Mouse (Mus musculus) embryonic facial prominence, embryonic 15.5 days (tissue): ENCODE data around the gene Gm21972. TPM values are rescaled to one million over a fixed set of nuclear protein-coding genes. Genes with fewer than 3 reads are reported as not detected.

Experiments used
- ATAC-seq: fragments of 200-750 bp; cut with Nextera tagmentation; 2 replicates; pipeline ENCODE4 v1.8.0; 2017; ENCODE audit warnings: low read depth, moderate TSS enrichment; ENCODE audit not compliant: insufficient number of reproducible peaks, low FRiP score, low TSS enrichment
- H3K27ac ChIP-seq: fragments of 300-500 bp; sonication (generic); replicated peaks from 2 replicates; pipeline ENCODE4 v1.5.1; 2015; ENCODE audit warnings: mild to moderate bottlenecking, inconsistent platforms
- H3K27me3 ChIP-seq: fragments of 300-500 bp; sonication (generic); 2 replicates; pipeline ENCODE4 v1.6.1; 2015; ENCODE audit warnings: inconsistent platforms
- H3K36me3 ChIP-seq: fragments of 300-500 bp; sonication (generic); 2 replicates; pipeline ENCODE4 v1.6.1; 2015; ENCODE audit warnings: mild to moderate bottlenecking, inconsistent platforms
- H3K4me1 ChIP-seq: fragments of 300-500 bp; sonication (generic); 2 replicates; pipeline ENCODE4 v1.6.1; 2015; ENCODE audit warnings: inconsistent platforms
- H3K4me2 ChIP-seq: fragments of 300-500 bp; sonication (generic); replicated peaks from 2 replicates; pipeline ENCODE4 v1.6.1; 2015; ENCODE audit warnings: mild to moderate bottlenecking, inconsistent platforms
- H3K4me3 ChIP-seq: fragments of 300-500 bp; sonication (generic); replicated peaks from 2 replicates; pipeline ENCODE4 v1.5.1; 2015; ENCODE audit warnings: mild to moderate bottlenecking, inconsistent platforms
- H3K9ac ChIP-seq: fragments of 300-500 bp; sonication (generic); 2 replicates; pipeline ENCODE4 v1.6.1; 2015; ENCODE audit warnings: inconsistent platforms
- H3K9me3 ChIP-seq: fragments of 300-500 bp; sonication (generic); replicated peaks from 2 replicates; pipeline ENCODE4 v1.6.1; 2016; ENCODE audit warnings: inconsistent platforms
- WGBS: fragments of 180-500 bp; shearing (Covaris S2); methylation state at CpG from one replicate; pipeline ENCODE4 v1.1.7; 2015; 5-methylcytosine and 5-hydroxymethylcytosine counted together
- polyA plus RNA-seq: library from polyadenylated mRNA; unstranded; fragments of >200 nt; fragmentation: Nextera tagmentation; extraction: Ambion mirVana; gene quantifications from 2 replicates; pipeline ENCODE4 v1.2.1, GENCODE M21; 2015

Gm21972 gene
- polyA plus RNA-seq = 0.51 TPM in 1 of 2 replicates, not detected in the other

GRCm38 (mm10) chr1:86133337-86133736 lies at the start of gene Gm21972:
Gm21972 (plus strand) TSS chr1:86133637.
- H3K4me2 ChIP-seq = no peak within 1 kb of the TSS
- no peak for ATAC-seq
- H3K9me3 ChIP-seq = no peaks in the 10 kb centered on the region
- no peaks in the 10 kb centered on the region for H3K27me3 ChIP-seq
- WGBS = 92% methylated on average over 4 of the region's 4 CpGs
- no peak within 1 kb of the TSS for H3K9ac ChIP-seq
- H3K4me3 ChIP-seq = no peak within 1 kb of the TSS
- H3K4me1 ChIP-seq = no peaks in the 10 kb centered on the region
- peaks cover 80% of the 10 kb centered on the region for H3K36me3 ChIP-seq
- no peak within 1 kb of the TSS; the same call in 1 of the 2 replicates for H3K27ac ChIP-seq

GRCm38 (mm10) chr1:86094413-86094812 lies 39.0 kb upstream of the Gm21972 start:
- H3K4me1 ChIP-seq = no peaks in the 10 kb centered on the region
- peaks cover 66% of the 10 kb centered on the region for H3K36me3 ChIP-seq
- H3K9ac ChIP-seq = no peak overlapping the region
- H3K4me3 ChIP-seq = no peak overlapping the region
- 82% methylated on average over 7 of the region's 7 CpGs for WGBS
- H3K27ac ChIP-seq = no peak overlapping the region
- H3K27me3 ChIP-seq = no peaks in the 10 kb centered on the region
- H3K4me2 ChIP-seq = no peak overlapping the region
- H3K9me3 ChIP-seq = no peaks in the 10 kb centered on the region
- no peak for ATAC-seq

GRCm38 (mm10) chr1:86105054-86105453 lies 28.4 kb upstream of the Gm21972 start:
- no peaks in the 10 kb centered on the region for H3K27me3 ChIP-seq
- ATAC-seq = no peak
- H3K9ac ChIP-seq = no peak overlapping the region
- H3K27ac ChIP-seq = no peak overlapping the region
- WGBS = 97% methylated on average over 1 of the region's 1 CpGs
- H3K4me3 ChIP-seq = no peak overlapping the region
- no peaks in the 10 kb centered on the region for H3K4me1 ChIP-seq
- H3K4me2 ChIP-seq = no peak overlapping the region
- H3K9me3 ChIP-seq = no peaks in the 10 kb centered on the region
- H3K36me3 ChIP-seq = 0 out of 2 replicates have a peak, but pooled peaks cover 7% of the 10 kb centered on the region

GRCm38 (mm10) chr1:86111779-86112178 lies 21.7 kb upstream of the Gm21972 start, which contains the start of gene Htr2b:
Htr2b (minus strand) TSS chr1:86111970.
- WGBS = 40% methylated on average over 6 of the region's 6 CpGs
- Histone ChIP-seq H3K9ac (no peak within 1 kb of the TSS), H3K4me3 (no peak within 1 kb of the TSS), H3K27me3 (no peaks in the 10 kb centered on the region), H3K27ac (no peak within 1 kb of the TSS), H3K36me3 (peaks cover 14% of the 10 kb centered on the region; the same call in 1 of the 2 replicates), H3K4me1 (no peaks in the 10 kb centered on the region), H3K9me3 (no peaks in the 10 kb centered on the region), H3K4me2 (no peak within 1 kb of the TSS)
- no peak for ATAC-seq

GRCm38 (mm10) chr1:86114141-86114540 lies 19.3 kb upstream of the Gm21972 start:
- H3K27ac ChIP-seq = no peak overlapping the region
- no peak overlapping the region for H3K4me2 ChIP-seq
- no peaks in the 10 kb centered on the region for H3K27me3 ChIP-seq
- no peak for ATAC-seq
- no peaks in the 10 kb centered on the region for H3K4me1 ChIP-seq
- no peak overlapping the region for H3K9ac ChIP-seq
- H3K9me3 ChIP-seq = no peaks in the 10 kb centered on the region
- 89% methylated on average over 3 of the region's 3 CpGs for WGBS
- H3K4me3 ChIP-seq = no peak overlapping the region
- peaks cover 30% of the 10 kb centered on the region for H3K36me3 ChIP-seq

GRCm38 (mm10) chr1:86119549-86119948 lies 13.9 kb upstream of the Gm21972 start:
- H3K36me3 ChIP-seq = peaks cover 54% of the 10 kb centered on the region
- no peak overlapping the region for H3K9ac ChIP-seq
- 89% methylated on average over 4 of the region's 4 CpGs for WGBS

GRCm38 (mm10) chr1:86126036-86126435 lies 7.4 kb upstream of the Gm21972 start:
- no peaks in the 10 kb centered on the region for H3K27me3 ChIP-seq
- H3K27ac ChIP-seq = no peak overlapping the region
- no peak overlapping the region for H3K9ac ChIP-seq
- no peaks in the 10 kb centered on the region for H3K9me3 ChIP-seq
- no peak for ATAC-seq
- no peaks in the 10 kb centered on the region for H3K4me1 ChIP-seq
- H3K36me3 ChIP-seq = peaks cover 59% of the 10 kb centered on the region
- WGBS = 88% methylated on average over 2 of the region's 2 CpGs
- no peak overlapping the region for H3K4me2 ChIP-seq
- no peak overlapping the region for H3K4me3 ChIP-seq

More at GRCm38 (mm10) chr1:86119549-86119948, 13.9 kb upstream of the Gm21972 start:
- no peak for ATAC-seq
- Histone ChIP-seq H3K4me2 (no peak overlapping the region), H3K4me1 (no peaks in the 10 kb centered on the region), H3K4me3 (no peak overlapping the region), H3K27me3 (no peaks in the 10 kb centered on the region), H3K27ac (no peak overlapping the region), H3K9me3 (no peaks in the 10 kb centered on the region)

- Histone ChIP-seq H3K9ac (no peak overlapping the region), H3K4me1 (no peaks in the 10 kb centered on the region), H3K4me3 (no peak overlapping the region), H3K27ac (no peak overlapping the region), H3K9me3 (no peaks in the 10 kb centered on the region), H3K27me3 (no peaks in the 10 kb centered on the region), H3K36me3 (peaks cover 71% of the 10 kb centered on the region), H3K4me2 (no peak overlapping the region)
- no peak for ATAC-seq
- 77% methylated on average over 6 of the region's 6 CpGs for WGBS
These were observed 1.9 kb downstream of the Gm21972 start for GRCm38 (mm10) chr1:86135315-86135714.

GRCm38 (mm10) chr1:86141081-86141480 lies 7.6 kb downstream of the Gm21972 start:
- no peaks in the 10 kb centered on the region for H3K27me3 ChIP-seq
- ATAC-seq = no peak
- no peak overlapping the region for H3K9ac ChIP-seq
- WGBS = 82% methylated on average over 3 of the region's 3 CpGs
- H3K27ac ChIP-seq = no peak overlapping the region
- peaks cover 36% of the 10 kb centered on the region for H3K36me3 ChIP-seq
- H3K4me1 ChIP-seq = no peaks in the 10 kb centered on the region
- H3K4me2 ChIP-seq = no peak overlapping the region
- H3K9me3 ChIP-seq = no peaks in the 10 kb centered on the region
- no peak overlapping the region for H3K4me3 ChIP-seq

- peaks cover 18% of the 10 kb centered on the region for H3K36me3 ChIP-seq
- H3K27me3 ChIP-seq = no peaks in the 10 kb centered on the region
- ATAC-seq = no peak
- no peaks in the 10 kb centered on the region for H3K9me3 ChIP-seq
- no peak overlapping the region for H3K27ac ChIP-seq
- no peak overlapping the region for H3K4me3 ChIP-seq
- H3K4me2 ChIP-seq = no peak overlapping the region
- no peak overlapping the region for H3K9ac ChIP-seq
- 87% methylated on average over 4 of the region's 4 CpGs for WGBS
- no peaks in the 10 kb centered on the region for H3K4me1 ChIP-seq
These were observed 9.7 kb downstream of the Gm21972 start for GRCm38 (mm10) chr1:86143165-86143564.

- 77% methylated on average over 21 of the region's 21 CpGs for WGBS
- H3K27ac ChIP-seq = no peak overlapping the region
- peaks cover 15% of the 10 kb centered on the region for H3K36me3 ChIP-seq
- H3K4me3 ChIP-seq = no peak overlapping the region
- H3K27me3 ChIP-seq = no peaks in the 10 kb centered on the region
- H3K4me1 ChIP-seq = no peaks in the 10 kb centered on the region
- H3K9me3 ChIP-seq = no peaks in the 10 kb centered on the region
- no peak overlapping the region for H3K9ac ChIP-seq
- ATAC-seq = no peak
- no peak overlapping the region for H3K4me2 ChIP-seq
These were observed 10.8 kb downstream of the Gm21972 start for GRCm38 (mm10) chr1:86144001-86144944.
